Mouse (Mus musculus): ENCODE measurements at regions not wholly inside any gene's neighbourhood (a gene's known extent, or its start where the extent isn't known, plus 50 kb on each side); places are given as distances from the start of the nearest gene placed in this dataset.
A peak's percentile ranks its signal among the peaks of the same experiment; 100 is the strongest.

DNA sequence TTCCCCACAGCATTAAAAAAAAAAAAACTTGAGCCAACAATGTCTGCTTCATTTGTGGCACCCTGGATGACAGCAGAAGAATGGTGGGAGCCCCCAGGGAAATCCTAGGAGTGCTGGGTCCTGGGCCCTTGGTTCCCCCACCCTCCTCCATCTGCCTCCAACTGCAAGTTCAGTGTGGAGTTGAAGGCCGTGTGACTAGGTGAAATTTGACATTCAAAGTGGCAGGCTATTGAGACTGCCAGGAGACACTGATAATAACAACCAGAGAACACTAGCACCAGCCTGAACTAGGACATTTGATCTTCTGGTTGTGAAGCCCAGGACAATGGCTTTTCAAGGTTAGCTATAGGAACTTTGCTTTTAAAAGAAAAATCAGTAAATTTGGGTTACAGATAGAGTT lies 74.0 kb downstream of the Adamts15 start:
- DNase-seq: no peak

DNA sequence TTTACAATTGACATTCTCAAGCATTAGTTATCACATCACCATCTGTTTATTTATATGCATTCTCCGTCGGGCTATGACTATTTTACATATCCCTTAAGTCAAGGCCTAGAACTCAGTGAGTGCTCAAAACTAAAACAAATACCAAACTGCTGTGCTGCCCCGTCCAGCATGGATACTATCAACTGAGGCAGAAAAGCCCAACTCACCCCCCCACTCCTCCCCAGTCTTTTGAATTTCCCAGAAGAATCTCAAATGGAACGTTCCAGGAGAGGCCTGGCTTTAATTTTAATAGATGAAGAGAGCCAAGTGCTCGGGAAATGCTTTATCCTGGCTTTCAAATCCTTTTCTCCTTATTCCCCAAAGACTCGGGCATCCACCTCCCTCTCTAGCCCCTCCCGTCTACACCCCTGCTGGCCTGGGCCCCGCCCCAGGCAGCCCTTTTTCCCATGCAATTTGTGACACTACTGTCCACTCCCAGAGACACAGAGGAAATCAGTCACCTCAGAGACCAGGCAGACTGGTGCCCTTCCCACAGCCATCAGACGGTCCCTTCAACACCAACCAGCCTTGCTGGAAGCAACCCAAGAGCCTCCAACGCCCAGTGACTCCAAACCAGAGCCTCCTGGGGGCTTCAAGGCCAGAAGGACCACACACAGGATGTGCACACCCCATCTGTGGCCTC lies 76.5 kb downstream of the Adamts15 start:
- DNase-seq: no peak

DNA sequence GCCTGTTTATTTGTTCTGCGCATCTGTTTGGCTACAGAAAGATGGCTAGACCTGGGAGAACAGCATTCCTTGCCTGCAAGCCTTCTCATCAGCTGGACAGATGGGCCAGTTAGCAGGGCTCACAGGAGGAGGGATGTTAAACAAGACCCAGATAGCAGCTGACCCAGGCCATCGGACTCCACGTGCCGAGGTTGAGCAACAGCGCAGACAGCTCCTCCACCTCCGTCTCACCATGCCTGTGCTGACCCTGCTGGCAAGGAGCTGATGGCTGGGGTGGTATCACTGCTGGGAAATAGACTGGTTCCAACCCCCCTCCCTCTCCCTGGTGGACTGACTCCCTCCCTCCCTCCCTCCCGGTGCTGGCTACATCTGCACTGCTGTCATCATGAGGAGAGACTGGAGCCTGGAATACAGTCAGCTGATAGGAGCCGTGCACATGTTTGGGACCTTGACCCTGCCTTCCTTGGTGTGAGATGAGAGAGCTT lies 78.1 kb downstream of the Adamts15 start:
- no peak for DNase-seq

DNA sequence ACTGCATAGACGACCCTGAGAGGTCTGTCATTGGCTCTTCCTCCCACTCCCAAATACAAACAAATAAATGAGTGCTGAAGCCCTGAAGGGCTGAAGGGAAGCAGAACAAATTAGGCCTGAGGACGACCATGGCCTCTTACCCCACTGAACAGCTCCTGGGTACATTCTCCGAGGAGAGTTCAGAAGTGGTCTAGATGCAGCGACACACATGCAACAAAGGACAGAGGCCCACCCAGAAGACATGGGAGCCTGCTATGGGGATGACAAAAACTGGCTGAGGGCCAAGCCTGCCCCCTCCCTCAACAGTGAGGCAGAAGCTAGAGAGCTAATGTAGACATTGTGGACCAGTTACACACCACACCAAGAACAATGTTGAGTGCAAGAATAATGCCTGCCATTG lies 87.3 kb downstream of the Adamts15 start:
- DNase-seq: no peak

DNA sequence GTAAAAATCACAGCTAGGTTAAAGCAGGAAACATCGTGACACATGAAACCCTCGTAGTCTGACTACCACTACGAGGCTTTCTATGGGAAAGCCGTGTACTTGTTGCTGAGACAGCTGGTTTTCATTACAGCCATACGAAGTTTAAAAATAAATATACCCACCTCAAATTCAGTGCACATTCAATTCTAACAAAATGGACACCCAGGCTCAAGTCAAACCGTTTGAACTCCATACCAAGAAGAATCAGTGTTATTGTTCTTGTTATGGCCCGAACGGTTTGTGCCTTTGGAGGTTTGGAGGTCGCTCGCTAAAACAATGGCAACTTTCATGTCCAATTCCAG lies 87.7 kb downstream of the Adamts15 start:
- DNase-seq: no peak

DNA sequence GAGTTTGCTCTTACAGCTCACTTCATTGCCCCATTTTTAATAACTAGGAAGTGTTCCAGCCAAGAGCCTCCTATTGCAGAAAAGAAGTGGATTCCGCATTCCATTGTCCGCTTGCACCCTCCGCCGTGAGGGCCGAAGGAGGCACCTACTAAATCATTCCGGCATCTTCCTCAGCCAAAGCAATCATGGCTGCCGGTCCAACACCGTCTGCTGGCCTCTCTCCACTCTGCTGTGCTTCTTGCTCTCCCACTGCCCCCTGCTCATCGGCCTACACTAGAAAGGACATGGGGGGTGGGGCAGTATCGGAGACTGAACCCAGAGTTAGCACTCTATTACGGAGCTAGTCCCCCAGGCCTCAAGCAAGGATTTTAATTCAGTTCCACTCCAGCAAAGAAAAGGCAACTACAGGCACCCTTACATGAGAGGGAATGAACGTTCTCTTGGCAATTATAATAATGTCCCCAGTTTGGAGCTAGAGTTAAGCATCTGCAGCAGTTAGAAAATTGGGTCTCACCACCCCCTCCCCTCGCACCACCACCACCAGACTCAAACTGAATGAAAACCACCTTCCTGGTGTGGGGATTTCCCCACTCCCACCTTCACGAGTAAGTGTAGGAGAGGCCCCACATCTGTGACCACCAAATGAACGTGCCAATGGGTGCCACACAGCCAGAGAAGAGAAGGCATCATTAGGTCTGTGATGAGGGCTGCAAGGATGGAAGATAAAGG lies 88.3 kb downstream of the Adamts15 start:
- peak; percentile 33 for DNase-seq

DNA sequence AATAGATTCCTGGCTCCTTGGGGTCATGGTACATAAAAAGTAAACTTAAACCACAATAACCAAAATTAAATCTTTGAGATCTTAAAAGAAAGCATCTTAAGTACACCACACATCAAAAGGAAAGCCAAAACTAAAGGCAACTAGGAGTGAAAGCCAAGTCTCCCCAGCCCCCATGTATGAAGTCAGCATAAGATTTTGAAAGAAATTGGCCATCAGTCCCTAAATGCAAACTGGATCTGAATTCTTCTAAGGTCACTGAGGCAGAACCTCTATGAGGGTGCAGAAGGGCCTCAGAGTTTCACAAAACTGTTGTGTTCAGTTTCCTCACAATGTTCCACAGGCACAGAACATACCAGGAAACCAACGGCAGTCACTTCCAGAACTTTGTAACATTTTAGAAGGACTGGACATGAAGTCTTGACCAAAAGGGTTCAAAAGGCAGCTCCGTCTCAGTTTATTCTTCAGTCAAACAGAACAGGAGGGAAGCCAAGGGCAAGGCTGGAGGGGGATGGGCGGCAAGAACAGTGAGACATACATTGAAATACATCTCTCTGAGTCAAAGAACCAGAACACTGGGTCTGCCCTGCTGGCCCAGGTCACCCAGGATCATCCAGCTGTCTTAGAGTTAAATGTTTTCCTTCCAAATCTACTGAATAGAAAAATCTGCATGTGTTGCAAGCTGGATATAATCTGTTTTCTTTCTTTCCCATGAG lies 92.9 kb downstream of the Adamts15 start:
- DNase-seq: peak; percentile 71

DNA sequence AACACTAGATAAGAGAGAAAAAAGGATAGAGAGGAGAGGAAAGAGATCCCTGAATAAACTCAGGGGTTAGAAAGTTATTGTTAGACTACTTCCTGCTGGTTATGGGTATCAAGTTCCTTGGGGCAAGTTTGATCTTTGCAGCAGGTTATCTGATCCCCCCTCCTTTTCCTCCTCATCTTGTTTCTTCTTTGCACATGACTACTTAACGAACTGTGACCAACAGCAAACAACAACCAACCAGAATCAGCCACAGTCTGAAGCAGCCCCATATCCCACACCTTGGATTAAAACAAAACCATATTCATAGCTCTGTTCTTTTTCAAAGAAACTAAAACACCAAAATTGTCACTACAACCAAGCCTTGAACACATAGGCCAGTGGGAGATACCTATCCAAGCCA lies 94.5 kb downstream of the Adamts15 start:
- no peak for DNase-seq

DNA sequence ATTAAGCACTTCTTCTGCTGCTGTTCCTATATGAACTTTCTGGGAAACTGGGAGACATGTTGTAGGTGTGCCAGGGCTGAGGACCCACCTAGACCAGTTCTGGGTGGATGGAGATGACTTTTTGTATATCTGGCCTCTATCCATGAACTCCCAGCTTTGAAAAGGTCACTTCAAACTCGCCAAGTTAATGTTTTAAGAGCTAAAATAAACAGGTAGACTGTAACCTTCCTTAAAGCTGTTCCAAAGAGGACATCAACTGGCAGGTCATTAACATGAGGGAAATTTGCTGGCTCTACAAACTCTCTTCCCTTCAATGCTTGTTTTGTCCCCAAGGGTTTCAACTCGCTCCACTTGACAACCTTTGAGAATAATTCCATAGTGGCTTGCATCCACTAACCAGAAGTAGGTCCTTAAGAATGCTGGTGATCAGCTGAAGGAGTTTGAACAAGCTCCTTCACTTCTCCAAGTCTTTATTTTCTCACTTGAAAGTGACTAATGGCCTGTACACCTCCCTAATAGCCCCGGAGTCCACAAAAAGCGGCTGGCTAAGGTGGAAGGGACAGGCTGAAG lies 98.1 kb downstream of the Adamts15 start:
- DNase-seq: no peak

DNA sequence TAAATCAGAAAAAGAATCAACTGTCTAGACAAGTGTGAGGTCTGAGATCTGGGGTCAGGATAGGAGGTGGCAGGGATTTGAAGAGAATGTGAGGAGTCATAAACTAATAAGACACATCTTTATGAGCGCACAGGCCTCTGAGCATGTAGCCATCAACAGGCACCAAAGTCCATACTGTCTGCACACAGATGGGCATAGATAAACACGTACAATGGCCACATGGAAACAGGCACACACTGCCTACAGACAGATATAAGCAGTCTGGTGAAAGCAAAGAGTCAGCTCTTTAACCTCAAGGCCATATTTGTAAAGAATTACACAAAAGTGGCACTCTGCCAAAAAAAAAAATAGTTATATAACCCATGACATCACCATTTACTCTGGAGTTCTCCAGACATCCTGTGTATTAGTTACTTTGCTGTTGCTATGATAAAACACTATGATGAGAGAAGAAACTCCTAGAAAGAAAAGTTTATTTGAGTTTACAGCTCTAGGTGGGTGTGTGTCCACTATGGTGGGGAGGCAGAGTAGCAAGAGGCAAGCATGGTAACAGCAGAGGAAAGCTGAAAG lies 101.4 kb downstream of the Adamts15 start:
- DNase-seq: no peak

DNA sequence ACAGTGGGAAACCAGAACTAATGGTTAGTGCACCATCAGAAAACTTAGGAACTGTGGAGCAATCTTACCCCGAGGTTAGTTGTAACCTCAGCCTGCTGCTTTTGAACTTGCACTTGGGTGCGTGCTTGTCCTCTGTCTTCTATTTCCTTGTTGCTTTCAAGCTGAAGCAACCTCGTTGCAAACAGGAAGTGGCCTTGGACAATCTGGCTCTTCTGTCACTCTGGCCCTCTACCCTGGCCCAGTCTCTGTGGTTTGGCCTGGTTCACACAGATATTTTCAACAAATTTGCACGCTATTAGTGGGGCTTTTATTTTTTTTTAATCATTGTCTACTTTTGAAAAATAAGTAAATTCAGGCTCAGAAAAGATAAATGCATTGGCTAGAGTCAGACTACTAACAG lies 109.0 kb downstream of the Adamts15 start:
- DNase-seq: peak; percentile 32

DNA sequence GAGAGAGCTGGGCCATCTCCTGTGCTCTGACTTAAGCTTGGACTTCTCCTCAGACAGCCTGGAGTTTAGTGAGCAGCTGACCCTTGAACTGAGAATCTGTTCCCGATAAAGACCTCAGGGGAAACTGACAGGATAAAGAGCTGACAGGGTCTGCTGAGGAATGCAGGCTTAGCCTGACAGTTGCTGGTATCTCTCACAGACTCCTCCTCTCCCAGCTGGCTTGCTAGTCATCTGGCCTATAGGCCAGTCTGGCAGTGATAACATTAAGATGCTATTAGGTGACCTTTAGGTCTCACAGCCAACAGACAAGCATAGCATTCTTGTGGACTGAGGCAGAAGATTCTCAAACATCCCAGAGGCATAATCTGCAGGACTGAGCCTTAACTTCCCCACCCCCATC lies 111.4 kb downstream of the Adamts15 start:
- DNase-seq: peak; percentile 39

DNA sequence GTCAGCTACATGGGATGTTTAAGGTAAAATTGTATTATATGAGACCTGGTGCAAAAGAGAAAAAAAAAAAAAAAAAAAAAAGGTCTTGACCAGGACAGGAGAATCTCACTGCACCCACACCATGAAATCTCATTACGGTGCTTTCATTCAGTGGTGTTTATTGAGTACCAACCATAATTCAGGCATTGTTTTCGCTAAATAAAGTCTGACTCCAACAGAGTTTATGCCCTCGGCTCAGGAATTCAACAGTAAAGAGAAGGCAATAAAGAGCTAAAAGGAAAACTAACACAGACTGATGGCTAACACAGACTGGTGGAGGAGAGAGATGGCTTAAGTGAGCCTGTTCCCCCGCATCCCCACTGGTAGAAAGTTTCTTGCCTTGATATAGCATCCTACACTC lies 112.0 kb downstream of the Adamts15 start:
- no peak for DNase-seq

DNA sequence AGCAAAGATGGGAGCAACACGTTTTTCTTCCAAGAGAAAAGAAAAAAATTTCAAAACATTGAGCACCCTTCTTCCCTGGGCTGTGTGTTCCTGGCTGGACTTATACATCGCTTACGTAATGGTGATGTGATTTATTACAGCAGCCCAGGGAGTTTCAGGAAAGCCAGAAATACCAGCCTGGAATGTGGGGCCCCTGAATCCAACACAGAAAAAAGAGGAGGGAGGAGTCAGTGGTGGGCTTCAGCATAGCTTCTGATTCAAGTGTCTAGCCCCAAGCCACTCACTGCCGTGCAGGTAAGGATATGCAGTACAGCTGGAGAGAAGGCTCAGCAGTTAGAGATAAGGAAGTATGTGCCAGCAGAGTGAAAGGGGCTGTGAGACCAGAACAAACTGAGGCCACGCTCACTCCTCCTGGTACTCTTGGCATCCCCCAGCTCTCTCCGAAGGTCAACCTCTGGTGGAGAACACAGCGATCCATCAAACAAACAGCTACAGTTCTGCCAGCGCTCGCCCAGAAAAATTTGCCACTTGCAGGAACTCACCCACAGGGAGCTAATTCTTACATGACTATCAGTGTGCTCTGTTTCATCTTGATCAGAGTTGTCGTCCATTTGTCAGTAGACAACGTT lies 113.3 kb downstream of the Adamts15 start:
- DNase-seq: no peak

DNA sequence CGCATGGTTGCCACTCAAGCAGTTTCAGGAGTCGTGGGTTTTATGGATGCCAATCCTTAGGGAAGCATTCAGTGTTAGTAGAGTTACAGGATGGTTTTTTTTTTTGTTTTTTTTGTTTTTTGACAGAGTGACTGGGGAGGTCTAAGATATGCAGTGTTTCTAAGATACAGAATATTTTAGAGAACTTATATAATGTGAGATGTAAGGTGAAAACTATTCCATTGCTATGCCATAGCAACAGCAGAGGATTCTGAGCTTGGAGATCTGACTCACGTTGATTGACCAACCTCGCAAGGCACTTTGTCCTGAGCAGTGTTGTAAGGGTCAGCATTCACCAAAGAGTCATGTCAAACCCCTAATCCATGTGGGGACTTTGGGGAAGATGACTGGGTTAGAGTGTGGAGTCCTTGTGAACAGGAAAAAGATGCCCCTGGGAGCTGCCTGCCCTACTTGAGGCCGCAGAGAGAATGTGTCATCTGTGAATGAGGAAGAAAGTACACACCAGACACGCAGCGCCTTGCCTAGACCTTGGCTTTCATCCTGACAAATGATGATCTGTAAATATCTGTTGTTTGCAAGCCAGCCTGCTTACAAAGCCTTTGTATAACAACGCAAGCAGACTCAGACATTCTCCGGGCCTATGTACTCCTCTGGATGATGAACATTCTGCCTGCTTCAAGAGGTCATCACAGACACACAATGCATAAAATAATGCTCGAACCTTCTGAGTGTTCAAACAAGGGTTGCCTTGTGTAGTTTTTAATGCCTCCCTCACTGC lies 118.3 kb downstream of the Adamts15 start:
- no peak for DNase-seq

DNA sequence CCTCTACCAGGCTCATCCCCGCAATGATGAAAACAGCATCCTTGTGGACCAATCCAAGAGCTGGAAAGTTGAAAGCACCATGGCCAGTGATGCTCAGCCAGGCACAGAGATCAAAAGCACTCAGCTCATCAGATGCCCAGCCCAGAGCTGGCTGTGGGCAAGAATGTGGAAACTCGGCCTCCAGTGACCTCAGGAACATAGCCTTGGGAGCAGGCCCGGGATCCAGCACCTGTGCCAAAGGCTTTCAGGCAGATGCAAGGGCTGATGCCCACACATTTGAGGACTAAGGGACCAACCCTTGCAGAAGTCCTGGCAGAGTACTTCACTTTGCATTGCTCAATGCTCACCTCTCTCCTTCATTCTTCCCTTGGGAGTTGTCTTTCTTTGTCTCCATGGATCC lies 119.4 kb downstream of the Adamts15 start:
- no peak for DNase-seq

DNA sequence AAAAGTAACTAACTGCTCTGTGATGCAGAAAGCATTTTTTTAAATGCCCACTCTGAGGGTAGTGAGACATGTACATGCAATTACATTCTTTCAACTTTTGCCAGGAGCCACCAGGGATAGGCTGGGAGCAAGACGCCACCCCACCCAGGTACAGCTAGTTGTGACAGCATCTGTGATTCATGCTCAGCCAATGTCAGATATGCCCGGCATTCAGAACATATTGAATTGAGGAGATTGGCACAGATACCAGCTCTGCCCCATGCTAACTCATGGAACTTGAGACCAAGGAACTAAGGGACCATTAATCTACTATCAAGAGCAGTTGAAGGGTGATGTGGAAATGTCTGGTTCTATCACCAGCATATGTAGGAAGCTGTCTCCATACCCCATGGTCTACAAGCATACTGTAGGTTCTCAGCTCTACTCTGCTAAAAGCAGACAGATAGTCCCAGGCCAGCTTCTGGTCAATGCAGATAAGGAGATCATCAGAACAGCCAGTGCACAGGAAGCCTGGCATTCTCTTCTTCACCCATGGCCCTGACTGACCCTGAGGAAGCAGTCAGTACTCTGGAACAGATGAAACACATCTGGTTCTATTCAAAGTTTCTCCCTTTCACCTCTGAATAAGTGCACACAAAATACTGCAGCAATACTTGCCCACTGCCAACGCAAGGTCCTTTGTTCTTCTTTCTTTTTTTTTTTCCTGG lies 127.4 kb downstream of the Adamts15 start:
- DNase-seq: no peak

DNA sequence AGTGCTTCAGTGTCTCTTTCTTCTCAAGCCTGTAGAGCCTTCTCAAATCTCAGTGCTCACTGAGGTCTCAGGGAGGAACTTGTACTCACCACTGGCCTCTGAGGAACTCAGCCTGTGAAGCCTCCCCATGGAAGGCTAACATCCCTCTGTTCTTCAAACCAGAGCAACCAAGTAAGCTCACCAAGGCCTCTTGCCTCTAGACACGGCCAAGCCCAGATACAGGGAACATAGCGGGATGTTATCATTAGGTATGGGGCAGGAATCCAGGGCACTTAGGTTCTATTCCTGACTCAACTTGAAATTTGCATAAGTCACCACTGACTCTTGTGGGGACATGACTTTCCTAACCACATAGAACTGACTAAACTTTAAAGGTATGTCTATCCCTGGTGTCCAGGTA lies 141.0 kb downstream of the Adamts15 start:
- DNase-seq: no peak

DNA sequence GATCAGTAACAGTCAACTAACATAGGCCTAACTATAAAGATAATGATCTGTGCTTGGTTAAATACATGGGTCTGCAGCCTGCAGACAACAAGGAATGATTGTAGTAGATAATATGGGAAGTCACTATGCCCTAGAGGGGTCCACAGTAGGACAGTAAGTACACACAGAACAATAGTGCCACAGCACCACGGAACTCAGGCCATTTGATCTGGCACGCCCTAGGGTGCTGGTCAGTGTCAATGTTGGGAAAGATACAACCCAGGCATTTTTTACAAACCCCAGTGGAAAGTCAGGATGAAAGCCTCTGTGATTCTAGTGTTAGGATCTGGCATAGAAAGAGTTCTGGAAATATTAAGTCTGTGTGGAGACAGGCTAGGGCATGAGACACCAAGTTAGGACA lies 144.4 kb downstream of the Adamts15 start:
- no peak for DNase-seq

DNA sequence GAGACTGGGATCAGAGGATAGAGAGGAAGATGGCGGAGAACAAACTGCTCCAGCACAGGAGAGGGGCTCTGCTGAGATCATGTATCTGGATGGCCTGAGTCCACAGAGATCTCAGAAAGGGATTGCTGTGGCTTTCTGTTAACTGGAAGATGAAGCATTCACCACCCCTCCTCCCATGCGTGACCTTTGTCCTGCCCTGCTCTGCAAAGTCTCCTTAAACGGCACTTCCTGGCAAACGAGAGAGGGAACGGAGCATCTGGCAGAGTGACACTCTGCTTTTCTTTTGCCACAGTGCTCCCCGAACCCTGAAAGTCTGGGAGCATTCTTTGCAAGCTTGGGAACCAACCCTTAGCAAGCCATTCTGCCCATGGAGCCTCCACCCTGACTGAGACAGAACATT lies 147.1 kb downstream of the Adamts15 start:
- peak; percentile 55 for DNase-seq

DNA sequence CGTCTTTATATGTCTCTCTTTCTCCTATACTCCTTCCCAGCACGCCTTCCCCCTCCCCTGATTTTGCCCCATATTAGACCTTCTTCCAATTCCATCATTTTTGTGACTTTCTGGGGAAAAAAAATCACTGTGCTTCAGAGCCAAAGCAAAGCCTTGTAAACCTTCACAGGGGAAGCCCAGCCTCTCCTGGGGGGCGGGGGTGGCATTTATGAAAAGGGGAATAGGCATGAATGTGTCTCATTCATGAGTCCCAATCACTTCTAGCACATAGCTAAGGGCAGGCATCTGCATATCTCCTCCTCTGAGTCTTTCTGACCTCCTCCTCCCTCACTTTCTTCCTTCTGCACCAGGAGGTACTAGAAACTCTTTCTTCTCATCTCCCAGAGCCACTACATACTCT lies 149.8 kb downstream of the Adamts15 start:
- no peak for DNase-seq
